Mouse (Mus musculus): ENCODE measurements at regions not wholly inside any gene's neighbourhood (a gene's known extent, or its start where the extent isn't known, plus 50 kb on each side); places are given as distances from the start of the nearest gene placed in this dataset.

GRCm38 (mm10) chr13:29079841-29080240, 126.3 kb upstream of the Sox4 start:
- Histone ChIP-seq H3K9ac (no peak overlapping the region), H3K4me2 (no peak overlapping the region), H3K4me1 (replicated peaks) (peaks cover 6% of the 10 kb centered on the region; the same call in 1 of the 2 replicates), H3K4me3 (no peak overlapping the region), H3K27me3 (no peaks in the 10 kb centered on the region), H3K36me3 (no peaks in the 10 kb centered on the region), H3K9me3 (replicated peaks) (no peaks in the 10 kb centered on the region), H3K27ac (no peak overlapping the region)
- WGBS: 91% methylated on average over 10 of the region's 10 CpGs
- ATAC-seq (replicated peaks; ENCODE audit: insufficient number of reproducible peaks, insufficient read depth, low FRiP score, low read depth): no peak

DNA sequence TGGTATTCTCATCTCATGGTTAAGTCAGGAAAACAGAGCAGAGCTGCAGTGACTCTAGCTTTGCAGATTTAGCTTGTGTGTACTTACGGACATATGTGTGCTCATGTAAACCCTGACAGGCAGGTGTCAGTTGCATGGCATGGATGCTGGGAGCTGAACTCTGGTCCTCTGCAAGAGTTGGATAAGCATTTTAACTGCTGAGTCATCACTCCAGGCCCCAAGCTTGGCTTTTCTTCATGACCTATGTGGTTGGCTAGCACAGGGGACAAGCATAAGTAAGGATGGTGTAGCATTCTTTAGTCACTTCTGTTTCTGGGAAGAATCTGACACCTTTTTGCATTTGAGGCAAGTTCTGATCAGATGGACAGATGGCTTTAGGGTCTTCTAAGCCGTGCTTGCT, 120.1 kb upstream of the Sox4 start:
- no peak overlapping the region for H3K4me3 ChIP-seq
- 82% methylated on average over 2 of the region's 2 CpGs for WGBS
- no peak for ATAC-seq (replicated peaks; ENCODE audit: insufficient number of reproducible peaks, insufficient read depth, low FRiP score, low read depth)

GRCm38 (mm10) chr13:29063924-29064323, 110.4 kb upstream of the Sox4 start:
- no peak overlapping the region for H3K9ac ChIP-seq
- WGBS: 82% methylated on average over 5 of the region's 5 CpGs
- no peak overlapping the region for H3K4me3 ChIP-seq
- H3K4me2 ChIP-seq: no peak overlapping the region
- H3K36me3 ChIP-seq: no peaks in the 10 kb centered on the region
- no peaks in the 10 kb centered on the region for H3K27me3 ChIP-seq
- peaks cover 10% of the 10 kb centered on the region for H3K4me1 ChIP-seq (replicated peaks)
- ATAC-seq (replicated peaks; ENCODE audit: insufficient number of reproducible peaks, insufficient read depth, low FRiP score, low read depth): no peak
- H3K27ac ChIP-seq: no peak overlapping the region
- H3K9me3 ChIP-seq (replicated peaks): no peaks in the 10 kb centered on the region

More for the DNA sequence above, 120.1 kb upstream of the Sox4 start:
- Histone ChIP-seq H3K9ac (no peak overlapping the region), H3K4me2 (no peak overlapping the region), H3K27me3 (no peaks in the 10 kb centered on the region), H3K36me3 (no peaks in the 10 kb centered on the region), H3K4me1 (replicated peaks) (no peaks in the 10 kb centered on the region), H3K27ac (no peak overlapping the region), H3K9me3 (replicated peaks) (no peaks in the 10 kb centered on the region)

DNA sequence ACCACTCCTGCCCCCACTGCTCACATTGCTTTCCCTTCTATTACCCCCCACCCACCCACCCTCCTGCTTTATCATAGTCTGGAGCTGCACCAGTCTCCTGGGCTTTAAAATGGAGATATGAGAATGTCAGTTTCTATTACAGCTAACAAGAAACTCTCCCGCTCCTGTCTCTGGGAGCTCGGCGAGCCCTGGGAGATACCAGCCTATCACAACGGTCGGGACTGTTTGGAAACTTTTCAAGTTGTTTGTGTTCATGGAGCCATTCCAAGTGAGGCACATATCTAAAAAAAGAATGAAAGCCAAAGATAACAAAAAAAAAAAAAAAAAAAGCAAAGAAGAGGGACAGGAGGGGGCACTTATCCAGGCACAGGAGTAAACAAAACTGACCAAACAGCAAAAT, 105.2 kb upstream of the Sox4 start:
- 12% methylated on average over 5 of the region's 5 CpGs for WGBS
- H3K4me2 ChIP-seq: peak overlapping the region; percentile 38
- H3K4me3 ChIP-seq: no peak overlapping the region
- H3K4me1 ChIP-seq (replicated peaks): peaks cover 18% of the 10 kb centered on the region
- H3K27ac ChIP-seq: peak overlapping the region; percentile 83
- peak; percentile 78 for ATAC-seq (replicated peaks; ENCODE audit: insufficient number of reproducible peaks, insufficient read depth, low FRiP score, low read depth)
- H3K9me3 ChIP-seq (replicated peaks): no peaks in the 10 kb centered on the region
- H3K9ac ChIP-seq: no peak overlapping the region
- no peaks in the 10 kb centered on the region for H3K27me3 ChIP-seq
- no peaks in the 10 kb centered on the region for H3K36me3 ChIP-seq

- 27% methylated on average over 4 of the region's 4 CpGs for WGBS
- H3K27ac ChIP-seq: peak overlapping the region; percentile 77
- H3K4me1 ChIP-seq (replicated peaks): peaks cover 14% of the 10 kb centered on the region
- no peaks in the 10 kb centered on the region for H3K9me3 ChIP-seq (replicated peaks)
- H3K4me3 ChIP-seq: no peak overlapping the region
- no peak overlapping the region for H3K9ac ChIP-seq
- H3K36me3 ChIP-seq: no peaks in the 10 kb centered on the region
- ATAC-seq (replicated peaks; ENCODE audit: insufficient number of reproducible peaks, insufficient read depth, low FRiP score, low read depth): no peak
- H3K4me2 ChIP-seq: no peak overlapping the region
- H3K27me3 ChIP-seq: no peaks in the 10 kb centered on the region
Measured at GRCm38 (mm10) chr13:29049730-29050129, 96.2 kb upstream of the Sox4 start.

GRCm38 (mm10) chr13:29048990-29049576, 95.6 kb upstream of the Sox4 start:
- H3K27me3 ChIP-seq: no peaks in the 10 kb centered on the region
- no peak overlapping the region for H3K9ac ChIP-seq
- peaks cover 19% of the 10 kb centered on the region for H3K4me1 ChIP-seq (replicated peaks)
- no peaks in the 10 kb centered on the region for H3K36me3 ChIP-seq
- ATAC-seq (replicated peaks; ENCODE audit: insufficient number of reproducible peaks, insufficient read depth, low FRiP score, low read depth): no peak
- H3K4me2 ChIP-seq: no peak overlapping the region
- H3K4me3 ChIP-seq: no peak overlapping the region
- no peaks in the 10 kb centered on the region for H3K9me3 ChIP-seq (replicated peaks)
- H3K27ac ChIP-seq: peak overlapping the region; percentile 77
- 40% methylated on average over 7 of the region's 7 CpGs for WGBS

GRCm38 (mm10) chr13:29044655-29045054, 91.1 kb upstream of the Sox4 start:
- H3K4me1 ChIP-seq (replicated peaks): peaks cover 23% of the 10 kb centered on the region
- no peak overlapping the region for H3K4me2 ChIP-seq
- H3K27ac ChIP-seq: no peak overlapping the region
- no peak overlapping the region for H3K9ac ChIP-seq
- no peaks in the 10 kb centered on the region for H3K27me3 ChIP-seq
- 41% methylated on average over 4 of the region's 4 CpGs for WGBS
- 0 out of 2 replicates have a peak, but pooled peaks have one; percentile 10 for ATAC-seq (replicated peaks; ENCODE audit: insufficient number of reproducible peaks, insufficient read depth, low FRiP score, low read depth)
- H3K36me3 ChIP-seq: no peaks in the 10 kb centered on the region
- H3K4me3 ChIP-seq: no peak overlapping the region
- H3K9me3 ChIP-seq (replicated peaks): no peaks in the 10 kb centered on the region

DNA sequence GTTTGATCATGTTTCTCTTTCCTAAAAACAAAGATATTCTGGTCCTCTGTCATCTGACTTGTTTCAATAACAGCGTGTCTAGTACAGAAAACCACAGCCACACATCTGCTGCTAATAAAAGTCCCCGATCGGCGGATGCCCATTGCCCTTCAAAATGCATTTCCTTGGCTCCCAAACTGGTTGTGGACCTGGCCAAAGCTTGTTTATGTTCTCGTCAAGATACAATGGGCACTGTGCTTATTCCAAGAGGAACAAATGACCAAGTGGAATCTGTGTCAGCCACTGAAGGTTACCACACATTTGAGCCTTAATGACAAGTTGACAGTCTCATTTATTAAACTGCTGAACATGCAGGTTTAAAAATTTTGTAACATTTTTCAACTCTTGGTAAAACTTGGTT, 86.8 kb upstream of the Sox4 start:
- no peaks in the 10 kb centered on the region for H3K27me3 ChIP-seq
- 86% methylated on average over 5 of the region's 5 CpGs for WGBS
- H3K4me3 ChIP-seq: no peak overlapping the region
- H3K4me2 ChIP-seq: no peak overlapping the region
- H3K4me1 ChIP-seq (replicated peaks): peaks cover 11% of the 10 kb centered on the region; the same call in 1 of the 2 replicates
- ATAC-seq (replicated peaks; ENCODE audit: insufficient number of reproducible peaks, insufficient read depth, low FRiP score, low read depth): no peak
- no peak overlapping the region for H3K9ac ChIP-seq
- no peaks in the 10 kb centered on the region for H3K36me3 ChIP-seq
- no peaks in the 10 kb centered on the region for H3K9me3 ChIP-seq (replicated peaks)
- H3K27ac ChIP-seq: no peak overlapping the region

DNA sequence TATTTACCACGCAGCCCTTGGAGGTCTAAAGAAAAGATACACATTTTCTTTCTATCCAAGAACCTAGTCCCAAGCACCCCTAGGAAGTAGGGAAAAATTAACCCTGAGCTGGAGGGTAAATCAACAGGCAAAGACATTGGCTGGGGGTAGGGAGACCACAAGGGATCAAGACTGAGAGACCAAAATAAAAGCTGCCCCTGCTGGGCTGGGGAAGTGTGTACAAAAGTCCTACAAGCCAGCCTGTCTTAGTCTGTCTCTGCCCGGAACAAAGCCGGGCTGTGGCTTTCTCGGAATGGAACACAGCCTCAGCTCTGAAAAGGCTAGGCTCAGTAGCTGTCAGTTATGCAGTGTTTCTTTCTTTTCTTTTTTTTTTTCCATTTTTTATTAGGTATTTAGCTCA, 81.4 kb upstream of the Sox4 start:
- 64% methylated on average over 4 of the region's 4 CpGs for WGBS
- H3K36me3 ChIP-seq: no peaks in the 10 kb centered on the region
- H3K9ac ChIP-seq: no peak overlapping the region
- H3K9me3 ChIP-seq (replicated peaks): no peaks in the 10 kb centered on the region
- H3K4me1 ChIP-seq (replicated peaks): no peaks in the 10 kb centered on the region
- no peak overlapping the region for H3K4me2 ChIP-seq
- no peak overlapping the region for H3K27ac ChIP-seq
- no peaks in the 10 kb centered on the region for H3K27me3 ChIP-seq
- no peak overlapping the region for H3K4me3 ChIP-seq
- no peak for ATAC-seq (replicated peaks; ENCODE audit: insufficient number of reproducible peaks, insufficient read depth, low FRiP score, low read depth)

DNA sequence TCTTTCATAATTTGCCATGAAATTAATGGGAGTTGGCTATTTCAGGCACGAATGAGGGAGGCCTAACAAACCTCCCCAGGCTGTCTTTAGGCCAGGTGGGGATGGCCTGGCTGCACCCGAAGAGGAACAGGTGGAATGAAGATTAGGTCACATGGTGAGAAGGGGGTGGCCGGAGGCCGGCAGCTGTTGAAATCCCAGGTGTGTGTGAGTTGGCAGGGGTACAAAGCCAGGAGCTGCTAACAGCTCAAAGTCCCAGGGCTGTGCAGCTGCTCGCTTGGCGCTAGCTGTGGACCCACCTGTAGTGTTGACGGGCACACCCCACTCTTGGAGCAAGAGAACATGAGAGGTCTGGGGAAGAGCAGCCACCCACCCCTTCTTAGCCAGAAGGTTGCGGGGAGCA, 80.9 kb upstream of the Sox4 start:
- 56% methylated on average over 8 of the region's 8 CpGs for WGBS
- Histone ChIP-seq H3K27me3 (no peaks in the 10 kb centered on the region), H3K9ac (no peak overlapping the region), H3K4me1 (replicated peaks) (no peaks in the 10 kb centered on the region), H3K27ac (no peak overlapping the region), H3K4me2 (no peak overlapping the region), H3K9me3 (replicated peaks) (no peaks in the 10 kb centered on the region), H3K36me3 (no peaks in the 10 kb centered on the region), H3K4me3 (no peak overlapping the region)
- peak; percentile 62; the same call in 1 of the 2 replicates for ATAC-seq (replicated peaks; ENCODE audit: insufficient number of reproducible peaks, insufficient read depth, low FRiP score, low read depth)

- no peak for ATAC-seq (replicated peaks; ENCODE audit: insufficient number of reproducible peaks, insufficient read depth, low FRiP score, low read depth)
- WGBS: 92% methylated on average over 10 of the region's 10 CpGs
- H3K4me2 ChIP-seq: no peak overlapping the region
- H3K27me3 ChIP-seq: no peaks in the 10 kb centered on the region
- no peak overlapping the region for H3K27ac ChIP-seq
- H3K4me1 ChIP-seq (replicated peaks): no peaks in the 10 kb centered on the region
- no peak overlapping the region for H3K9ac ChIP-seq
- H3K36me3 ChIP-seq: no peaks in the 10 kb centered on the region
- no peaks in the 10 kb centered on the region for H3K9me3 ChIP-seq (replicated peaks)
- no peak overlapping the region for H3K4me3 ChIP-seq
Measured at GRCm38 (mm10) chr13:29027146-29027545, 73.6 kb upstream of the Sox4 start.

DNA sequence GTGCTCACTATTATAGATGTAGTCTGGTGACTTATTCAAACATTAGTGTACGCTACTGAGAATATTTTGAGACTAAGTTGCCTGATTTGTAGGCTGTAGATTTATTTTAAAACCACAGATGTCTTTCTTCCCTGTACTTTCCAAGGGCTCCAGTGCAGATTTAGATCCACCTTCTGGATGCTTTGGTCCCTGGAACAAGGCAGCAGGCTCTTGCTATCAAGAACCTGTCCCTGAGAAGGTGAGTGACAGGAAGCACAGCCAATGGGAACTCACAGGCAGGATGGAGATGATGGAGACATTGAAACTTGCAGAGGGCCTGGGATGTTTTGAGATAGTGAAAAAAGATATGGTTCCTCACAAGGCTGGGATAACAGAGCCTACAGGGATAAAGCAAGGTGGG, 70.0 kb upstream of the Sox4 start:
- H3K27me3 ChIP-seq: no peaks in the 10 kb centered on the region
- no peak for ATAC-seq (replicated peaks; ENCODE audit: insufficient number of reproducible peaks, insufficient read depth, low FRiP score, low read depth)
- H3K9ac ChIP-seq: no peak overlapping the region
- H3K4me3 ChIP-seq: no peak overlapping the region
- H3K9me3 ChIP-seq (replicated peaks): no peaks in the 10 kb centered on the region
- no peaks in the 10 kb centered on the region for H3K4me1 ChIP-seq (replicated peaks)
- H3K4me2 ChIP-seq: no peak overlapping the region
- H3K36me3 ChIP-seq: no peaks in the 10 kb centered on the region
- no peak overlapping the region for H3K27ac ChIP-seq
- 85% methylated on average over 1 of the region's 1 CpGs for whole genome bisulfite sequencing

All from heart, embryonic 15.5 days (tissue).